Mouse (Mus musculus) liver, adult 2 months (tissue): ENCODE data around the gene Gm37240.

ENCODE experiments used
- CTCF ChIP-seq: fragments of 200-500 bp; IDR thresholded peaks from 2 replicates; pipeline ENCODE4 v1.5.1; 2011; ENCODE audit warnings: low read depth, low read length, control low read depth
- POLR2A ChIP-seq: fragments of 200-500 bp; IDR thresholded peaks from 2 replicates; pipeline ENCODE4 v1.6.1; 2011; ENCODE audit warnings: low read length, control low read depth; ENCODE audit not compliant: insufficient read depth; ENCODE audit errors: extremely low read depth

- TF ChIP-seq POLR2A (no peak), CTCF (no peak)
These were observed 1211.6 kb downstream of the Gm37240 start for GRCm38 (mm10) chr3:84675710-84676109.
